Mouse (Mus musculus): ENCODE data around the gene Tmx2. TPM values are rescaled to one million over a fixed set of nuclear protein-coding genes. Genes with fewer than 3 reads are reported as not detected.

Tmx2 gene
- polyA plus RNA-seq, 1 experiment from 2014 or later = 132 TPM

DNA sequence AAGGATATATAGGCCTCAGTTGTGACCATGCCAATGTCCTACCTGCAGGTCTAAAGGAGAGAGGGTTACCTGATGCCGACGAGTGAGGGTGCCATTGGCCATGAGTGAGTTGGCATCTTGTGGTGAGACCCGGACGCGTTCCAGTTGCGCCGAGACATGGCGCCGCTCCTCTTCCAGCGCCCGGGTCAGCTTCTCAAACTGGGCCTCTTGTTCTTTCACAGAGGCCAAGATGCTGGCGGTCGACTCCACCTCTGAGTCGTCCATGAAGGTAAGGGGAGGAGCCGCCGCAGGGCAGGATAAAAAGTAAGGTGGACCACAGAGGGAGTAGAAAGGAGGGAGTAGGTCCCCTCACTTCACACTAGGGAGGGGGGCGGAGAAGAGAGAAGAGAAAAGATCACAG lies 54.7 kb downstream of the Tmx2 start:
- no peak for DNase-seq (ENCODE audit: low spot score)
- H3K9me3 ChIP-seq (replicated peaks) = no peaks in the 10 kb centered on the region
- H3K27ac ChIP-seq = no peak overlapping the region
- peaks cover 16% of the 10 kb centered on the region for H3K4me1 ChIP-seq
- WGBS = 94% methylated on average over 17 of the region's 17 CpGs
- H3K4me3 ChIP-seq = no peak overlapping the region
- no peaks in the 10 kb centered on the region for H3K27me3 ChIP-seq (ENCODE audit: low read depth, poor library complexity, severe bottlenecking)
- peaks cover 46% of the 10 kb centered on the region for H3K36me3 ChIP-seq

DNA sequence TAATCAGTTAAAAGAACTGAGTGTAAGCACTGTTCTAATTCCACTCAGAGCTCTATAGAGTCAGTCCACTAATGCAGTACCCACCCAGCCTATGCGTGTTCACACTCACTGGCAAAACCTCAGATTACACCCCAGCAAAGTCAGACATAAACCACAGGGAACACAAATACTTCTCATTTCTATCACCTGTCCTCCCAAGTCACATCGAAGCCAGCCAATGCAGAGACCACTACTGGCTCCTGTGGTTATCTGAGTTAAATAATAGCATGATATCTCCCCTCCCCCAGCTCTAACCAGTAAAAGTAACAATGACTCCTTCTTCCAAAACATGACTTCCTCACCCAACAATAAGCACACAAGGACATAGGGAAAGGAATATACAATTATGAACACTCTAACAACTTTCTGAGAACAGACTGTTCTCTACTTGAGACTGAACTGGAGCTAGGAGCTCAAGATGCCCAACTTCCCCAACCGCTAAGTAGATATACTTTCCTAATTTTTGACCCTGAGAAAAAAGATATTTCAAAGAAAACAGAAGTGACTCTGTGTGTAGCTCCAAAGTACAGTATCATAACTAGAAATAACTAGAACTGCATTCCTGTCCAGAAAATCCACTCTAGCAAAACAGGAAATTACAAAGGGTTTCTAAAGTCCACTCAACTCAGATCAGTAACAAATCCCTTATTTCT lies 55.4 kb downstream of the Tmx2 start:
- Histone ChIP-seq H3K4me1 (peaks cover 16% of the 10 kb centered on the region), H3K27ac (no peak overlapping the region), H3K36me3 (peaks cover 48% of the 10 kb centered on the region), H3K27me3 (ENCODE audit: low read depth, poor library complexity, severe bottlenecking) (no peaks in the 10 kb centered on the region), H3K4me3 (no peak overlapping the region), H3K9me3 (replicated peaks) (no peaks in the 10 kb centered on the region)
- no peak for DNase-seq (ENCODE audit: low spot score)
- over 99% methylated on average over 3 of the region's 3 CpGs for WGBS

DNA sequence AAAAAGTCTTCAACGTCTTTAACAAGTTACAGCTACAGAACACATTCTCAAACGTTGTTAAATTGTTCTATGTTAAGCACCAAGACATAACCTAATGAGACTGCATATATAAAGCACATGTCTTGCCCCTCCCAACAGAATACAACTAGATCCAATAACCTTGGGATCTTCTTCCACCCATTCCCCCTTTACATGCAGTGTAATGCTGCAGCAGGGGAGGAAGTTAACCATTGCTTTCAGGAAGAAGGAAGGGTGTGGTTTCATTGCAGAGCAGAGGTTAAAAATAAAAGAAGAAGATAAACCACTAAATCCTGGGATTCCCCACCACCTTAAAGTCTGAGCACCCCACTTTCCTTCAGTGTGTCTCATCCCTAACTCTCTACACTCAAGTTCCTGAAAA lies 56.3 kb downstream of the Tmx2 start:
- H3K36me3 ChIP-seq = peaks cover 54% of the 10 kb centered on the region
- H3K4me1 ChIP-seq = peaks cover 15% of the 10 kb centered on the region
- no peak overlapping the region for H3K27ac ChIP-seq
- H3K27me3 ChIP-seq (ENCODE audit: low read depth, poor library complexity, severe bottlenecking) = no peaks in the 10 kb centered on the region
- H3K9me3 ChIP-seq (replicated peaks) = no peaks in the 10 kb centered on the region
- no peak overlapping the region for H3K4me3 ChIP-seq
- 92% methylated on average over 2 of the region's 2 CpGs for WGBS
- DNase-seq (ENCODE audit: low spot score) = no peak

Other genes starting within 250 kb of the Tmx2 start
- gene Tfpi, start 202.4 kb downstream of the Tmx2 start, polyA plus RNA-seq (2016; fragmentation: Nextera tagmentation; extraction: Ambion mirVana) = 12.5 and 13.9 TPM in 2 replicates
- 38.2 and 40.0 TPM in 2 replicates for gene Ctnnd1, start 28.4 kb downstream of the Tmx2 start, polyA plus RNA-seq (2016; fragmentation: Nextera tagmentation; extraction: Ambion mirVana)
- gene Btbd18, start 20.1 kb downstream of the Tmx2 start, polyA plus RNA-seq (2016; fragmentation: Nextera tagmentation; extraction: Ambion mirVana) = 0.20 and 0.58 TPM in 2 replicates
- gene Selenoh, start 8.4 kb downstream of the Tmx2 start, polyA plus RNA-seq (2016; fragmentation: Nextera tagmentation; extraction: Ambion mirVana) = 507 and 566 TPM in 2 replicates
- gene Gm28635, start 1.1 kb downstream of the Tmx2 start, polyA plus RNA-seq (2016; fragmentation: Nextera tagmentation; extraction: Ambion mirVana) = not detected in 2 replicates
- 41.1 and 43.4 TPM in 2 replicates for gene Med19, start 738 bp downstream of the Tmx2 start, polyA plus RNA-seq (2016; fragmentation: Nextera tagmentation; extraction: Ambion mirVana)
- 33.7 and 34.3 TPM in 2 replicates for gene Zdhhc5, start 36.0 kb upstream of the Tmx2 start, polyA plus RNA-seq (2016; fragmentation: Nextera tagmentation; extraction: Ambion mirVana)
- gene Clp1, start 48.2 kb upstream of the Tmx2 start, polyA plus RNA-seq (2016; fragmentation: Nextera tagmentation; extraction: Ambion mirVana) = 57.8 and 58.8 TPM in 2 replicates
- gene Ypel4, start 54.9 kb upstream of the Tmx2 start, polyA plus RNA-seq (2016; fragmentation: Nextera tagmentation; extraction: Ambion mirVana) = 5.7 and 9.6 TPM in 2 replicates
- gene Gm19426, start 64.5 kb upstream of the Tmx2 start, polyA plus RNA-seq (2016; fragmentation: Nextera tagmentation; extraction: Ambion mirVana) = 7.6 and 8.2 TPM in 2 replicates
- gene Serping1, start 96.3 kb upstream of the Tmx2 start, polyA plus RNA-seq (2016; fragmentation: Nextera tagmentation; extraction: Ambion mirVana) = 9.3 and 10.8 TPM in 2 replicates
- gene Ube2l6, start 119.7 kb upstream of the Tmx2 start, polyA plus RNA-seq (2016; fragmentation: Nextera tagmentation; extraction: Ambion mirVana) = 17.6 and 19.2 TPM in 2 replicates
- 0.11 and 0.56 TPM in 2 replicates for gene Smtnl1, start 143.5 kb upstream of the Tmx2 start, polyA plus RNA-seq (2016; fragmentation: Nextera tagmentation; extraction: Ambion mirVana)
- gene Timm10, start 147.9 kb upstream of the Tmx2 start, polyA plus RNA-seq (2016; fragmentation: Nextera tagmentation; extraction: Ambion mirVana) = 64.5 and 71.0 TPM in 2 replicates
- gene Slc43a1, start 159.7 kb upstream of the Tmx2 start, polyA plus RNA-seq (2016; fragmentation: Nextera tagmentation; extraction: Ambion mirVana) = 36.6 and 42.6 TPM in 2 replicates
- 0.74 and 1.0 TPM in 2 replicates for gene Rtn4rl2, start 207.6 kb upstream of the Tmx2 start, polyA plus RNA-seq (2016; fragmentation: Nextera tagmentation; extraction: Ambion mirVana)